Mouse (Mus musculus): Measurements from ENCODE around the gene Gm5965. TPM values are rescaled to one million over a fixed set of nuclear protein-coding genes. Genes with fewer than 3 reads are reported as not detected.
"Not testable (repeated sequence)": the region's sequence is repeated elsewhere in the genome, so short reads cannot be mapped to it uniquely, and the experiment has no call there.

Gene Gm5965
- polyA plus RNA-seq (2014; fragmentation: Nextera tagmentation; extraction: Ambion mirVana), result not detected in 2 replicates

DNA sequence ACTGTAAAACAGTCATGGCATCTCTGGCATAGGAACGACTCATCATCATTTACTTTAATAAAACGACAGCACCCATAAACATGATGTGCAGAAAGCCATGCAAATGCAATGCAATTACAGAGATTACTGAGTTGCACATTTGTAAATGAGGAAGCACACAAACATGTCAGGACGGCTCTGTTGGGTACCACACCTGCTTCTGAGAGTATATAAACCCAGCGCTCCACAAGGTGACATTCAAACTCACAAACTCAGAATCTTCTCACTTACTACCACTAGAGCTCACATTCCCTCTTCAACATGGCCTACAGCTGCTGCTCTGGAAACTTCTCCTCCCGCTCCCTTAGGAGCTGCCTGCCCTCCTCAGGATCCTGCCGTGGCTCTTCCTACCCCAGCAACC, at the start of gene Gm5965:
Gm5965 (plus strand) TSS at position 301 of the 400 bp plus-strand sequence.
- H3K9ac ChIP-seq (replicated peaks; ENCODE audit: low read depth, low read length), result no peak within 1 kb of the TSS
- H3K27ac ChIP-seq (ENCODE audit: low read length), result no peak within 1 kb of the TSS
- no peaks in the 10 kb centered on the region for H3K9me3 ChIP-seq (ENCODE audit: control insufficient read depth, low read depth, low read length)
- H3K36me3 ChIP-seq (ENCODE audit: control insufficient read depth, insufficient read depth, low read length), result no peaks in the 10 kb centered on the region
- no peak within 1 kb of the TSS for H3K4me2 ChIP-seq (replicated peaks; ENCODE audit: low read depth, low read length)
- no peak within 1 kb of the TSS for H3K4me3 ChIP-seq (ENCODE audit: low read depth, low read length)
- H3K4me1 ChIP-seq (ENCODE audit: control insufficient read depth, insufficient read depth, low read length), result no peaks in the 10 kb centered on the region
- WGBS, result 87% methylated on average over 5 of the region's 6 CpGs
- ATAC-seq (ENCODE audit: insufficient number of reproducible peaks, insufficient read depth, low FRiP score, low read depth), result no peak
- no peaks in the 10 kb centered on the region for H3K27me3 ChIP-seq (ENCODE audit: control insufficient read depth, insufficient read depth, low read length)

DNA sequence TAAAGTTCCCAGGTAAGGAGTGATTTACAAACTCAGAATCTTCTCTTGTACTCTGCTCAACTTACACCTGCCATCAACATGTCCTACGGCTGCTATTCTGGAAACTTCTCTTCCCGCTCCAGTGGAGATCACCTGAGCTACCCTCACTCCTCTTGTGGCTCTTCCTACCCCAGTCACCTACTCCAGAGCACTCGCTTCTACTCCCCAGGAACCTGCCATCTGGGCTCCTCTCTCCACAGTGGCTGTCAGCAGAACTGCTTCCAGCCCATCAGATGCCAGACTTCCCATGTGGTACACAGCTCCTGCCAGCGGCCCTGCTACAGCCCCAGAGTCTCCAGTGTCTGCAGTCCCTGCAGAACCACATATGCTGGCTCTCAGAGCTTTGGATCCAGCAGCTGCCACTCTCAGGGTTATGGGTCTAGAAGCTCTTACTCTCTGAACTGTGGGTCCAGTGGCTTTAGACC, 48.9 kb upstream of the Gm5965 start, which contains the start of gene Krtap13-1:
Krtap13-1 (plus strand) TSS at position 51 of the 464 bp plus-strand sequence.
- no peaks in the 10 kb centered on the region for H3K27me3 ChIP-seq (ENCODE audit: control insufficient read depth, insufficient read depth, low read length)
- 79% methylated on average over 4 of the region's 4 CpGs for WGBS
- H3K9ac ChIP-seq (replicated peaks; ENCODE audit: low read depth, low read length), result no peak within 1 kb of the TSS
- H3K4me3 ChIP-seq (ENCODE audit: low read depth, low read length), result no peak within 1 kb of the TSS
- H3K9me3 ChIP-seq (ENCODE audit: control insufficient read depth, low read depth, low read length), result no peaks in the 10 kb centered on the region
- H3K27ac ChIP-seq (ENCODE audit: low read length), result no peak within 1 kb of the TSS
- H3K36me3 ChIP-seq (ENCODE audit: control insufficient read depth, insufficient read depth, low read length), result no peaks in the 10 kb centered on the region
- no peak for ATAC-seq (ENCODE audit: insufficient number of reproducible peaks, insufficient read depth, low FRiP score, low read depth)
- no peak within 1 kb of the TSS for H3K4me2 ChIP-seq (replicated peaks; ENCODE audit: low read depth, low read length)
- H3K4me1 ChIP-seq (ENCODE audit: control insufficient read depth, insufficient read depth, low read length), result no peaks in the 10 kb centered on the region

DNA sequence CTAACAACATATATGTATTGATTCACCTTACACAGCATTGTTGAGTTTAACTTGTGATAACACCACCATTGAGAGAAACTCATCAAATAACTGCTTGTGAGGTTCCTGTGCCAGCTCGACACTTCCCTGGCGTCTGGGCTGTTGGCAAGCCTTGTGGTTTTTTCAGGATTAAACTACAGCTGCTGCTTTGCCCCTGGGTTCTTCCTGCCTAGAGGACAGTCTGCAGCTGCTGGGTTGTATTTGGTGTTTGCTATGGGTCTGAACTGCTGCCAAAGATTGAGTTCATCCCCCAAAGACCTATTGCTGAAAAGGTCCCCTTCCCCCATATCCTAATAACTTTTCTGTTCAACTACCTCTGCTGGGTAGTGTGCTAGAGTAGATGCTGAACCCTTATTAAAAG, 42.3 kb upstream of the Gm5965 start:
- Histone ChIP-seq H3K27me3 (ENCODE audit: control insufficient read depth, insufficient read depth, low read length) (no peaks in the 10 kb centered on the region), H3K27ac (ENCODE audit: low read length) (no peak overlapping the region), H3K36me3 (ENCODE audit: control insufficient read depth, insufficient read depth, low read length) (no peaks in the 10 kb centered on the region), H3K9ac (replicated peaks; ENCODE audit: low read depth, low read length) (no peak overlapping the region), H3K4me3 (ENCODE audit: low read depth, low read length) (no peak overlapping the region), H3K4me1 (ENCODE audit: control insufficient read depth, insufficient read depth, low read length) (no peaks in the 10 kb centered on the region), H3K9me3 (ENCODE audit: control insufficient read depth, low read depth, low read length) (no peaks in the 10 kb centered on the region), H3K4me2 (replicated peaks; ENCODE audit: low read depth, low read length) (no peak overlapping the region)
- no peak for ATAC-seq (ENCODE audit: insufficient number of reproducible peaks, insufficient read depth, low FRiP score, low read depth)
- 49% methylated on average over 2 of the region's 2 CpGs for WGBS

DNA sequence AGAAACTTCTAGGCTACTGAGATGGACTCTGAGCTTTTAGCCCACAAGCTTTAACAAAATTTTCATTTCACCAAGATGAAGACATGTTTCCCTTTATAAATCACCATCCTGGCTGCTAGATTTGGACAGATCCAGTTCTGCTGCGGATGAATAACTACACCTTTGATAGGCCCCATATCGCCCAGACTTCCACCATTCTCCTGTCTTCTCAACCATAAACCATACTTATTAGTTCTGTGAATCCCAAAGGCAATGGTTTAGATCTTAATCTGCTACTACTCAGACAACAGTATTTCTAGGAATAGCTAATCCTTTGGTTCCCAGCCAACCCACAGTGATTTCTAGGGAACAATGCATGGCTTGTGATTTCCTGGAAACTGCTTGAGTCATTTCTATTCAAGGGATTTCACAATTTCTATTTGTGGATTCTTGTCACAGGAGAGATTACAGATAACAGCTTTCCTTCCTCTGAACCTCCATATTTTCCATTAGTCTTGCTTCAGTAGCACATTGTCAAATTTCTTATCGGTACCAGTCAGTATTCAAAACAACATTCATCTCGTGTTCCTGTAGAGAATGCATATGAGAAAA, 32.9 kb upstream of the Gm5965 start:
- no peak for ATAC-seq (ENCODE audit: insufficient number of reproducible peaks, insufficient read depth, low FRiP score, low read depth)
- Histone ChIP-seq H3K36me3 (ENCODE audit: control insufficient read depth, insufficient read depth, low read length) (no peaks in the 10 kb centered on the region), H3K4me1 (ENCODE audit: control insufficient read depth, insufficient read depth, low read length) (no peaks in the 10 kb centered on the region), H3K27me3 (ENCODE audit: control insufficient read depth, insufficient read depth, low read length) (no peaks in the 10 kb centered on the region), H3K27ac (ENCODE audit: low read length) (no peak overlapping the region), H3K9me3 (ENCODE audit: control insufficient read depth, low read depth, low read length) (no peaks in the 10 kb centered on the region), H3K9ac (replicated peaks; ENCODE audit: low read depth, low read length) (no peak overlapping the region), H3K4me2 (replicated peaks; ENCODE audit: low read depth, low read length) (no peak overlapping the region), H3K4me3 (ENCODE audit: low read depth, low read length) (no peak overlapping the region)
- 81% methylated on average over 4 of the region's 4 CpGs for WGBS

DNA sequence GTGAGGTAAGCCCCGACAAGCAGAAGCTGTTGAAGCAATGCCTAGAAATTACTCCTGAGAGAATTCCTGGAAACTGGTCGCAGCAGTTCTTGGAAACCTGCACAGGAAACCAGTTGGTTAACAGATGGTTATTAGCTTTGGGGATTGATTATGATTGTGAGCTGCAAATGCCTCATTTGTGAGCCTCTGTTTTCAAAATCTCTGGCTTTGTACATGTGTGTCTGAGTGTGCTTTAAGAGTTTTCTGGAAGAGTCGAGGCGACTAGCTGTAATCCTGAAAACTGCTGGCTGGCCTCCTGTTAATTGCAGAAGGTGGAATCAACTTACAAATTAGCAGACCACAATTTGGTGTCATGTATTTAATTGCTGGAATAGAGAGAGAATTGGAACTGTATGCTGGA, 29.8 kb upstream of the Gm5965 start:
- H3K27ac ChIP-seq (ENCODE audit: low read length), result no peak overlapping the region
- WGBS, result 78% methylated on average over 4 of the region's 4 CpGs
- no peak overlapping the region for H3K4me3 ChIP-seq (ENCODE audit: low read depth, low read length)
- no peaks in the 10 kb centered on the region for H3K4me1 ChIP-seq (ENCODE audit: control insufficient read depth, insufficient read depth, low read length)
- no peak for ATAC-seq (ENCODE audit: insufficient number of reproducible peaks, insufficient read depth, low FRiP score, low read depth)
- H3K9me3 ChIP-seq (ENCODE audit: control insufficient read depth, low read depth, low read length), result no peaks in the 10 kb centered on the region
- no peaks in the 10 kb centered on the region for H3K27me3 ChIP-seq (ENCODE audit: control insufficient read depth, insufficient read depth, low read length)
- no peak overlapping the region for H3K4me2 ChIP-seq (replicated peaks; ENCODE audit: low read depth, low read length)
- H3K9ac ChIP-seq (replicated peaks; ENCODE audit: low read depth, low read length), result no peak overlapping the region
- H3K36me3 ChIP-seq (ENCODE audit: control insufficient read depth, insufficient read depth, low read length), result no peaks in the 10 kb centered on the region

DNA sequence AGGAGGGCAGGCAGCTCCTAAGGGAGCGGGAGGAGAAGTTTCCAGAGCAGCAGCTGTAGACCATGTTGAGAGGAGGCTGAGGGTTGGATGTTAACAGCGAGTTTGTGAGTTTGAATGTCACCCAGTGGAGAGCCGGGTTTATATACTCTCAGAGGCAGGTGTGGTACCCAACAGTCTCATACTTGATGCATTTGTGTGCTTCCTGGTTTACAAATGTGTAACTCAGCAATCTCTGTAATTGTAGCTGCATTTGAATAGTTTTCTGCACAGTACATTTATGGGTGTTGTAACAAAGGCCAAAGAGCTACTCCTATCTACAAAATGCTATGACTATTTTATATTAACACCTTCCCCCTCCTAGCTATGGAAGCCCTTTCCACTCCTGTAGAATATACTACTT, 26.2 kb upstream of the Gm5965 start, which contains the start of gene Krtap13:
Krtap13 (minus strand) TSS at position 101 of the 400 bp plus-strand sequence.
- H3K4me1 ChIP-seq (ENCODE audit: control insufficient read depth, insufficient read depth, low read length); ATAC-seq (ENCODE audit: insufficient number of reproducible peaks, insufficient read depth, low FRiP score, low read depth); H3K4me3 ChIP-seq (ENCODE audit: low read depth, low read length); H3K4me2 ChIP-seq (replicated peaks; ENCODE audit: low read depth, low read length); H3K9me3 ChIP-seq (ENCODE audit: control insufficient read depth, low read depth, low read length); H3K27me3 ChIP-seq (ENCODE audit: control insufficient read depth, insufficient read depth, low read length); H3K36me3 ChIP-seq (ENCODE audit: control insufficient read depth, insufficient read depth, low read length); H3K9ac ChIP-seq (replicated peaks; ENCODE audit: low read depth, low read length); H3K27ac ChIP-seq (ENCODE audit: low read length): not testable (repeated sequence)
- WGBS, result 80% methylated on average over 3 of the region's 3 CpGs

DNA sequence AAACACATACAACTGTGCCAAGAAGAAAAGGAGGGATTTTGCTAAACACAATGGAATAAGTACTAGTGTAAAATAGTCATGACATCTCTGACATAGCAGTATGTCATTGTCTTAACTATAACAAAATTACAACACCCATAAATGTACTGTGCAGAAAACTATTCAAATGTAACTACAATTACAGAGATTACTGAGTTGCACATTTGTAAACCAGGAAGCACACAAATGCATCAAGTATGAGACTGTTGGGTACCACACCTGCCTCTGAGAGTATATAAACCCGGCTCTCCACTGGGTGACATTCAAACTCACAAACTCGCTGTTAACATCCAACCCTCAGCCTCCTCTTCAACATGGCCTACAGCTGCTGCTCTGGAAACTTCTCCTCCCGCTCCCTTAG, 19.1 kb upstream of the Gm5965 start, which contains the start of gene 2310034C09Rik:
2310034C09Rik (plus strand) TSS at position 301 of the 400 bp plus-strand sequence.
- not testable (repeated sequence) for H3K4me3 ChIP-seq (ENCODE audit: low read depth, low read length); H3K27me3 ChIP-seq (ENCODE audit: control insufficient read depth, insufficient read depth, low read length); ATAC-seq (ENCODE audit: insufficient number of reproducible peaks, insufficient read depth, low FRiP score, low read depth); H3K27ac ChIP-seq (ENCODE audit: low read length); H3K9ac ChIP-seq (replicated peaks; ENCODE audit: low read depth, low read length); H3K4me2 ChIP-seq (replicated peaks; ENCODE audit: low read depth, low read length); H3K4me1 ChIP-seq (ENCODE audit: control insufficient read depth, insufficient read depth, low read length); H3K36me3 ChIP-seq (ENCODE audit: control insufficient read depth, insufficient read depth, low read length); H3K9me3 ChIP-seq (ENCODE audit: control insufficient read depth, low read depth, low read length)
- WGBS, result 93% methylated on average over 3 of the region's 3 CpGs

DNA sequence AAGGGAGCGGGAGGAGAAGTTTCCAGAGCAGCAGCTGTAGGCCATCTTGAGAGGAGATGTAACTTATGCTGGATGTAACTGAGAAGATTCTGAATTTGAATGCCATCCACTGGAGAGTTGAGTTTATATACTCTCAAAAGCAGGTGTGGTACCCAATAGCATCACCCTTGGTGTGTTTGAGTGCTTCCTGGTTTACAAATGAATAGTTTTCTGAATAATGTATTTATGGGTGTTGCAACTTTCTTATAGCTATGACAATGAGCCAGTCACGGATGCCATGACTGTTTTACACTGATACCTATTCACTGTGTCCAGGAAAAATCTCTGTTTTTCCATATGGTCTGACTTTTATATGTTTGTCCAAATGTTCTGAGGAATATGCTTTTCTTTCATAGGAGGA, 3.6 kb upstream of the Gm5965 start, which contains the start of gene 2310057N15Rik:
2310057N15Rik (minus strand) TSS at position 101 of the 400 bp plus-strand sequence.
- H3K9ac ChIP-seq (replicated peaks; ENCODE audit: low read depth, low read length), result no peak within 1 kb of the TSS

DNA sequence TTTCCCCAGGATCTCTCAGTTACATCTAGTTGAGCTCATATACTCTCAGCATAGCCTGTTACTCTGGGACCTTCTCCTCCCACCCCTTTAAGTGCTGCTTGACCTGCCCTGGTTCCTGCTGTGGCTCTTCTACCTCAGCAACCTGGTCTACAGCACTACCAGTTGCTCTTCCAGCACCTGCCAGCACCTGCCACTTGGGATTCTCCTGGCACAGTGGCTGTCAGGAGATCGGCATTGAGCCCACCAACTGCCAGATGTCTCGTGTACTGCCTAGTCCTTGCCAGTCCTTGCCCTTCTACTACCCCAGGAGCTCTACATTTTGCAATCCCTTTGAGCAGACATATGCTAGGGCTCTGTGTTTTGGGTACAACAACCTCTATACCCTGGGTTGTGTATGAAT, 9.1 kb downstream of the Gm5965 start:
- Histone ChIP-seq H3K27me3 (ENCODE audit: control insufficient read depth, insufficient read depth, low read length) (no peaks in the 10 kb centered on the region), H3K4me1 (ENCODE audit: control insufficient read depth, insufficient read depth, low read length) (no peaks in the 10 kb centered on the region), H3K4me2 (replicated peaks; ENCODE audit: low read depth, low read length) (no peak overlapping the region), H3K9ac (replicated peaks; ENCODE audit: low read depth, low read length) (no peak overlapping the region), H3K27ac (ENCODE audit: low read length) (no peak overlapping the region), H3K36me3 (ENCODE audit: control insufficient read depth, insufficient read depth, low read length) (no peaks in the 10 kb centered on the region), H3K4me3 (ENCODE audit: low read depth, low read length) (no peak overlapping the region), H3K9me3 (ENCODE audit: control insufficient read depth, low read depth, low read length) (no peaks in the 10 kb centered on the region)
- WGBS, result 80% methylated on average over 2 of the region's 2 CpGs
- no peak for ATAC-seq (ENCODE audit: insufficient number of reproducible peaks, insufficient read depth, low FRiP score, low read depth)

More for the DNA sequence above, 3.6 kb upstream of the Gm5965 start, which contains the start of gene 2310057N15Rik:
- Histone ChIP-seq H3K9me3 (ENCODE audit: control insufficient read depth, low read depth, low read length) (no peaks in the 10 kb centered on the region), H3K4me1 (ENCODE audit: control insufficient read depth, insufficient read depth, low read length) (no peaks in the 10 kb centered on the region), H3K27me3 (ENCODE audit: control insufficient read depth, insufficient read depth, low read length) (no peaks in the 10 kb centered on the region), H3K4me3 (ENCODE audit: low read depth, low read length) (no peak within 1 kb of the TSS), H3K36me3 (ENCODE audit: control insufficient read depth, insufficient read depth, low read length) (no peaks in the 10 kb centered on the region), H3K27ac (ENCODE audit: low read length) (no peak within 1 kb of the TSS), H3K4me2 (replicated peaks; ENCODE audit: low read depth, low read length) (no peak within 1 kb of the TSS)
- no peak for ATAC-seq (ENCODE audit: insufficient number of reproducible peaks, insufficient read depth, low FRiP score, low read depth)
- WGBS, result 86% methylated on average over 2 of the region's 2 CpGs

Measured in stomach, embryonic 14.5 days (tissue).